In the genomic region with DNA sequence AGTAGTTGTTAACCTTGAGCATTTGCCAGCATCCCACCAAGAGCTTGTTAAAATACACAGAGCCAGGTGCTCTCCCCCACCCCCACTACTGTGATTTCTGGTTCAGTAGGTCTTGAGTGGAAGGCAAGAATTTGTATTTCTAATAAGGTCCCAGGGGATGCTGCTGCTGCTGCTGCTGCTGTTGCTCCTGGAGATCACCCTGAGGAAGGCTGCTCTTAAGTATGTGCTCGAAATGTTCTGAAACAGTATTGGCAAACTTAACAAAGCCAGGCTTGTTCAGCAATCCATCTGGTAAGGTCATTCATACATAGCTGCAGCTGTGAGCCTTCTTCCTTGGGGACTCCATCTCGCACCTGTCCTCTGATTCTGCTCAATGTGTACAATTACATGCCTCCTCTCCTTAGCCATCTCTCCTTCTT, we compare ENCODE assay signal across 16 mouse cellular contexts.
A peak's percentile ranks its signal among the peaks of the same experiment; 100 is the strongest.
DNase-seq lines count a peak whose midpoint lies in the region; ATAC-seq and TF ChIP-seq lines count a peak whose summit lies in the region.
"Had no signal": no experiment of that assay in that cellular context is flagged by ENCODE, and none has a peak within 500 bp of the region (broad histone marks: within the 10 kb centered on the region; RNA-seq: fewer than 3 reads in every experiment).

No protein-coding gene starts in this region.

- 0 out of 2 replicates have a peak, but pooled peaks cover 4% of the 10 kb centered on the region for H3K4me1 ChIP-seq in limb, embryonic 11.5 days (ENCODE audit: control insufficient read depth, insufficient read depth, low read length)
- H3K4me1 ChIP-seq in limb, embryonic 10.5 days: peaks cover 23% of the 10 kb centered on the region
- peaks cover 36% of the 10 kb centered on the region for H3K4me1 ChIP-seq in limb, embryonic 13.5 days
- no peaks in the 10 kb centered on the region; the same call in 1 of the 2 replicates for H3K4me1 ChIP-seq in neural tube, embryonic 14.5 days (ENCODE audit: control insufficient read depth, insufficient read depth, low read length)
- H3K4me1 ChIP-seq: heart, embryonic 15.5 days had no signal

- no peaks in the 10 kb centered on the region for H3K9me3 ChIP-seq in limb, embryonic 11.5 days (ENCODE audit: control insufficient read depth, low read length)
- H3K9me3 ChIP-seq in limb, embryonic 10.5 days (replicated peaks): no peaks in the 10 kb centered on the region
- H3K9me3 ChIP-seq in limb, embryonic 13.5 days: no peaks in the 10 kb centered on the region
- H3K9me3 ChIP-seq in neural tube, embryonic 14.5 days (ENCODE audit: control insufficient read depth, low read length): no peaks in the 10 kb centered on the region
- H3K9me3 ChIP-seq: heart, embryonic 15.5 days; neural tube, embryonic 12.5 days had no signal

- H3K36me3 ChIP-seq in limb, embryonic 11.5 days (ENCODE audit: control insufficient read depth, insufficient read depth, low read length): no peaks in the 10 kb centered on the region
- no peaks in the 10 kb centered on the region for H3K36me3 ChIP-seq in limb, embryonic 10.5 days
- H3K36me3 ChIP-seq in limb, embryonic 13.5 days: no peaks in the 10 kb centered on the region
- no peaks in the 10 kb centered on the region for H3K36me3 ChIP-seq in neural tube, embryonic 14.5 days (ENCODE audit: control insufficient read depth, insufficient read depth, low read length)
- H3K36me3 ChIP-seq: heart, embryonic 15.5 days; neural tube, embryonic 12.5 days had no signal

- no peak for TF ChIP-seq CTCF in layer of hippocampus, adult 2 months (conservative IDR thresholded peaks at IDR 0.05)

- H3K9ac ChIP-seq in limb, embryonic 11.5 days (ENCODE audit: low read length): no peak overlapping the region
- no peak overlapping the region for H3K9ac ChIP-seq in limb, embryonic 13.5 days
- no peak overlapping the region for H3K9ac ChIP-seq in neural tube, embryonic 14.5 days (replicated peaks; ENCODE audit: low read depth, low read length)
- H3K9ac ChIP-seq: heart, embryonic 15.5 days; neural tube, embryonic 12.5 days had no signal

- no peak overlapping the region for H3K4me3 ChIP-seq in limb, embryonic 11.5 days (ENCODE audit: low read depth, low read length)
- H3K4me3 ChIP-seq in limb, embryonic 10.5 days: no peak overlapping the region
- no peak overlapping the region for H3K4me3 ChIP-seq in limb, embryonic 13.5 days
- no peak overlapping the region for H3K4me3 ChIP-seq in neural tube, embryonic 14.5 days (ENCODE audit: low read depth, low read length)
- H3K4me3 ChIP-seq in layer of hippocampus, adult 2 months: no peak overlapping the region
- H3K4me3 ChIP-seq: heart, embryonic 15.5 days; neural tube, embryonic 12.5 days had no signal

- 49% methylated on average over 2 of the region's 2 CpGs for WGBS in limb, embryonic 11.5 days
- 77% methylated on average over 2 of the region's 2 CpGs for WGBS in limb, embryonic 10.5 days
- WGBS in limb, embryonic 13.5 days: 23% methylated on average over 2 of the region's 2 CpGs
- 36% methylated on average over 2 of the region's 2 CpGs for WGBS in neural tube, embryonic 14.5 days

- H3K27me3 ChIP-seq in limb, embryonic 11.5 days (ENCODE audit: control insufficient read depth, insufficient read depth, low read length): no peaks in the 10 kb centered on the region
- no peaks in the 10 kb centered on the region for H3K27me3 ChIP-seq in limb, embryonic 10.5 days (ENCODE audit: low read depth, poor library complexity, severe bottlenecking)
- H3K27me3 ChIP-seq in limb, embryonic 13.5 days: no peaks in the 10 kb centered on the region
- no peaks in the 10 kb centered on the region for H3K27me3 ChIP-seq in neural tube, embryonic 14.5 days (ENCODE audit: control insufficient read depth, insufficient read depth, low read length)
- H3K27me3 ChIP-seq: heart, embryonic 15.5 days; neural tube, embryonic 12.5 days had no signal

- ATAC-seq in limb, embryonic 11.5 days (ENCODE audit: insufficient number of reproducible peaks, low FRiP score, low TSS enrichment, low read depth): peak; percentile 91
- peak; percentile 93 for ATAC-seq in limb, embryonic 13.5 days (ENCODE audit: low FRiP score, low read depth)
- peak; percentile 61 for ATAC-seq in neural tube, embryonic 14.5 days (ENCODE audit: low read depth)

- peak; percentile 47 for DNase-seq in embryo, embryonic 11 days
- no peak for DNase-seq in embryo, embryonic 10 days (ENCODE audit: low spot score)
- peak; percentile 65 for DNase-seq in limb, embryonic 11.5 days (ENCODE audit: low spot score)
- DNase-seq in limb, embryonic 10.5 days (ENCODE audit: low spot score): no peak
- DNase-seq in layer of hippocampus, adult 2 months (ENCODE audit: low spot score in 2 of 2): no peak
- DNase-seq in adrenal gland, postnatal 4 days (ENCODE audit: low spot score in 2 of 2): no peak
- DNase-seq: adrenal gland, adult 2 months; cerebellum, adult 11 months; kidney, adult 11 months; liver; lung, postnatal 36 days had no signal

- H3K27ac ChIP-seq in limb, embryonic 11.5 days (replicated peaks; ENCODE audit: low read depth, low read length): no peak overlapping the region
- no peak overlapping the region for H3K27ac ChIP-seq in limb, embryonic 10.5 days
- H3K27ac ChIP-seq in limb, embryonic 13.5 days: 0 out of 2 replicates have a peak overlapping the region, but pooled peaks have one; percentile 23
- no peak overlapping the region for H3K27ac ChIP-seq in neural tube, embryonic 14.5 days (ENCODE audit: low read depth, low read length)
- no peak overlapping the region for H3K27ac ChIP-seq in layer of hippocampus, adult 2 months
- H3K27ac ChIP-seq: heart, embryonic 15.5 days; neural tube, embryonic 12.5 days; stomach, postnatal 0 days had no signal

- H3K4me2 ChIP-seq in limb, embryonic 11.5 days (ENCODE audit: low read depth, severe bottlenecking): no peak overlapping the region
- no peak overlapping the region for H3K4me2 ChIP-seq in limb, embryonic 13.5 days (replicated peaks)
- H3K4me2 ChIP-seq in neural tube, embryonic 14.5 days (ENCODE audit: low read depth, low read length): no peak overlapping the region
- H3K4me2 ChIP-seq: heart, embryonic 15.5 days; neural tube, embryonic 12.5 days had no signal

Comparison
In these comparisons a context has a peak if more than half of its experiments do, and no peak if none do; other contexts are left out.
1. DNase-seq: peak in embryo, embryonic 11 days (single experiment) and limb, embryonic 11.5 days (single experiment); none in embryo, embryonic 10 days (single experiment), limb, embryonic 10.5 days (single experiment), layer of hippocampus, adult 2 months (0 of 2) and adrenal gland, postnatal 4 days (0 of 2).
2. Peak in every context shown above with its lines, with median percentiles within 50 percentile points of each other: ATAC-seq.